Mouse (Mus musculus): ENCODE measurements around the gene Ifngr1.

Ifngr1 gene

GRCm38 (mm10) chr10:19591641-19592441 is at the start of gene Ifngr1:
Gene Ifngr1 (plus strand): TSS chr10:19591949.
- peak; percentile 96 for DNase-seq (ENCODE audit: low spot score in 2 of 2)

GRCm38 (mm10) chr10:19546825-19547224 is 44.9 kb upstream of the Ifngr1 start:
- no peak for DNase-seq (ENCODE audit: low spot score in 2 of 2)

- DNase-seq (ENCODE audit: low spot score in 2 of 2): peak in 1 of 2 experiments; percentile 26
These were observed 43.7 kb upstream of the Ifngr1 start for GRCm38 (mm10) chr10:19548016-19548415.

- DNase-seq (ENCODE audit: low spot score in 2 of 2): no peak
These were observed 43.3 kb upstream of the Ifngr1 start for GRCm38 (mm10) chr10:19548491-19548890.

- no peak for DNase-seq (ENCODE audit: low spot score in 2 of 2)
These were observed 40.2 kb upstream of the Ifngr1 start for GRCm38 (mm10) chr10:19551585-19551984.

GRCm38 (mm10) chr10:19553857-19554256 is 37.9 kb upstream of the Ifngr1 start:
- DNase-seq (ENCODE audit: low spot score in 2 of 2): no peak

- DNase-seq (ENCODE audit: low spot score in 2 of 2): no peak
These were observed 34.1 kb upstream of the Ifngr1 start for GRCm38 (mm10) chr10:19557696-19558095.

- no peak for DNase-seq (ENCODE audit: low spot score in 2 of 2)
These were observed 32.1 kb upstream of the Ifngr1 start for GRCm38 (mm10) chr10:19559565-19560165.

GRCm38 (mm10) chr10:19562598-19562997 is 29.2 kb upstream of the Ifngr1 start:
- no peak for DNase-seq (ENCODE audit: low spot score in 2 of 2)

GRCm38 (mm10) chr10:19563443-19563861 is 28.3 kb upstream of the Ifngr1 start:
- DNase-seq (ENCODE audit: low spot score in 2 of 2): no peak

GRCm38 (mm10) chr10:19567481-19567880 is 24.3 kb upstream of the Ifngr1 start:
- DNase-seq (ENCODE audit: low spot score in 2 of 2): no peak

GRCm38 (mm10) chr10:19570288-19570687 is 21.5 kb upstream of the Ifngr1 start:
- no peak for DNase-seq (ENCODE audit: low spot score in 2 of 2)

- DNase-seq (ENCODE audit: low spot score in 2 of 2): no peak
These were observed 21.0 kb upstream of the Ifngr1 start for GRCm38 (mm10) chr10:19570716-19571115.

- DNase-seq (ENCODE audit: low spot score in 2 of 2): no peak
These were observed 14.2 kb upstream of the Ifngr1 start for GRCm38 (mm10) chr10:19577571-19577970.

- DNase-seq (ENCODE audit: low spot score in 2 of 2): no peak
These were observed 13.7 kb upstream of the Ifngr1 start for GRCm38 (mm10) chr10:19578001-19578400.

GRCm38 (mm10) chr10:19578409-19578986 is 13.3 kb upstream of the Ifngr1 start:
- DNase-seq (ENCODE audit: low spot score in 2 of 2): peak; percentile 70 to 73

GRCm38 (mm10) chr10:19580660-19581059 is 11.1 kb upstream of the Ifngr1 start:
- DNase-seq (ENCODE audit: low spot score in 2 of 2): no peak

GRCm38 (mm10) chr10:19581844-19582582 is 9.7 kb upstream of the Ifngr1 start:
- no peak for DNase-seq (ENCODE audit: low spot score in 2 of 2)

GRCm38 (mm10) chr10:19582806-19583430 is 8.8 kb upstream of the Ifngr1 start:
- no peak for DNase-seq (ENCODE audit: low spot score in 2 of 2)

GRCm38 (mm10) chr10:19584064-19584463 is 7.7 kb upstream of the Ifngr1 start:
- peak; percentile 57 to 59 for DNase-seq (ENCODE audit: low spot score in 2 of 2)

GRCm38 (mm10) chr10:19584846-19585245 is 6.9 kb upstream of the Ifngr1 start:
- no peak for DNase-seq (ENCODE audit: low spot score in 2 of 2)

- no peak for DNase-seq (ENCODE audit: low spot score in 2 of 2)
These were observed 5.9 kb upstream of the Ifngr1 start for GRCm38 (mm10) chr10:19585860-19586259.

Data from right cerebral cortex, postnatal 10 days (tissue).